Mouse (Mus musculus): ENCODE results near the gene Col25a1.

Gene Col25a1

GRCm38 (mm10) chr3:130131201-130131600, at the start of gene Col25a1:
Gene Col25a1, plus strand, starts transcription at chr3:130131501.
- no peak for DNase-seq (ENCODE audit: low spot score)

- DNase-seq (ENCODE audit: low spot score): no peak
Measured at GRCm38 (mm10) chr3:130083312-130083711, 48.0 kb upstream of the Col25a1 start.

- DNase-seq (ENCODE audit: low spot score): no peak
Measured at GRCm38 (mm10) chr3:130086372-130087080, 44.8 kb upstream of the Col25a1 start.

GRCm38 (mm10) chr3:130087466-130087865, 43.8 kb upstream of the Col25a1 start:
- no peak for DNase-seq (ENCODE audit: low spot score)

- DNase-seq (ENCODE audit: low spot score): no peak
Measured at GRCm38 (mm10) chr3:130088654-130089053, 42.6 kb upstream of the Col25a1 start.

- no peak for DNase-seq (ENCODE audit: low spot score)
Measured at GRCm38 (mm10) chr3:130090460-130090859, 40.8 kb upstream of the Col25a1 start.

GRCm38 (mm10) chr3:130094125-130094704, 37.1 kb upstream of the Col25a1 start:
- no peak for DNase-seq (ENCODE audit: low spot score)

- DNase-seq (ENCODE audit: low spot score): no peak
Measured at GRCm38 (mm10) chr3:130095160-130095781, 36.0 kb upstream of the Col25a1 start.

- DNase-seq (ENCODE audit: low spot score): no peak
Measured at GRCm38 (mm10) chr3:130103486-130103885, 27.8 kb upstream of the Col25a1 start.

GRCm38 (mm10) chr3:130104471-130104870, 26.8 kb upstream of the Col25a1 start:
- no peak for DNase-seq (ENCODE audit: low spot score)

- no peak for DNase-seq (ENCODE audit: low spot score)
Measured at GRCm38 (mm10) chr3:130116886-130117285, 14.4 kb upstream of the Col25a1 start.

- no peak for DNase-seq (ENCODE audit: low spot score)
Measured at GRCm38 (mm10) chr3:130127840-130128239, 3.5 kb upstream of the Col25a1 start.

- no peak for DNase-seq (ENCODE audit: low spot score)
Measured at GRCm38 (mm10) chr3:130128564-130128963, 2.7 kb upstream of the Col25a1 start.

GRCm38 (mm10) chr3:130129635-130130206, 1.6 kb upstream of the Col25a1 start:
- DNase-seq (ENCODE audit: low spot score): no peak

- DNase-seq (ENCODE audit: low spot score): no peak
Measured at GRCm38 (mm10) chr3:130137204-130137603, 5.9 kb downstream of the Col25a1 start.

- DNase-seq (ENCODE audit: low spot score): no peak
Measured at GRCm38 (mm10) chr3:130137640-130138039, 6.3 kb downstream of the Col25a1 start.

GRCm38 (mm10) chr3:130145874-130146273, 14.6 kb downstream of the Col25a1 start:
- no peak for DNase-seq (ENCODE audit: low spot score)

GRCm38 (mm10) chr3:130147827-130148226, 16.5 kb downstream of the Col25a1 start:
- DNase-seq (ENCODE audit: low spot score): no peak

- DNase-seq (ENCODE audit: low spot score): no peak
Measured at GRCm38 (mm10) chr3:130149180-130149579, 17.9 kb downstream of the Col25a1 start.

GRCm38 (mm10) chr3:130153117-130153516, 21.8 kb downstream of the Col25a1 start:
- no peak for DNase-seq (ENCODE audit: low spot score)

- DNase-seq (ENCODE audit: low spot score): no peak
Measured at GRCm38 (mm10) chr3:130157551-130157950, 26.2 kb downstream of the Col25a1 start.

- no peak for DNase-seq (ENCODE audit: low spot score)
Measured at GRCm38 (mm10) chr3:130159906-130160305, 28.6 kb downstream of the Col25a1 start.

- no peak for DNase-seq (ENCODE audit: low spot score)
Measured at GRCm38 (mm10) chr3:130160902-130161301, 29.6 kb downstream of the Col25a1 start.
